Mouse (Mus musculus): ENCODE data around the gene Pdpk1.
A peak's percentile ranks its signal among the peaks of the same experiment; 100 is the strongest.
"Not testable (repeated sequence)": the region's sequence is repeated elsewhere in the genome, so short reads cannot be mapped to it uniquely, and the experiment has no call there.

Pdpk1 gene

GRCm38 (mm10) chr17:24162584-24163175 lies 12.0 kb upstream of the Pdpk1 start:
- DNase-seq (ENCODE audit: low spot score): no peak

- DNase-seq (ENCODE audit: low spot score): no peak
Observed at GRCm38 (mm10) chr17:24161466-24161865, 10.7 kb upstream of the Pdpk1 start.

DNA sequence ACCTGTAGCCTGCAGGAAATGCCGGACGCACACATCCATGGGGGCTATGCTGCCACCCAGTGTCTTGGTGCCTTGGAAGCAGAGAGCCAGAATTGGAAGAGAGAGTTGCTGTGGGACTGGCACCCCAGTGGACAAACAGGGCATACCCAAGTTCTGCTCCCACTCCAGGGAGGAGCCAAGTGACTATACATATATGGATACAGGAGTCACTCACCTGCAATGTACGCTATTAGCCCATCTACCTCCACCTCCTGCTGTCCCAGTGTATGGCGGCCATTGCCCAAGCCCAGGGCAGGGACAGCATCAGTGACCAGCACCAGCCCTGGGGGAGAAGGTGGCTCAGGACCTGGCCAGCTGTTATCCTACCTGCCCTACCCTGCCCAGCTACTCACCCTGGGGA lies 6.8 kb upstream of the Pdpk1 start:
- DNase-seq (ENCODE audit: low spot score): no peak

- DNase-seq (ENCODE audit: low spot score): no peak
Observed at GRCm38 (mm10) chr17:24157121-24157520, 6.4 kb upstream of the Pdpk1 start.

GRCm38 (mm10) chr17:24156394-24156793 lies 5.7 kb upstream of the Pdpk1 start:
- DNase-seq (ENCODE audit: low spot score): no peak

GRCm38 (mm10) chr17:24155742-24156141 lies 5.0 kb upstream of the Pdpk1 start:
- no peak for DNase-seq (ENCODE audit: low spot score)

DNA sequence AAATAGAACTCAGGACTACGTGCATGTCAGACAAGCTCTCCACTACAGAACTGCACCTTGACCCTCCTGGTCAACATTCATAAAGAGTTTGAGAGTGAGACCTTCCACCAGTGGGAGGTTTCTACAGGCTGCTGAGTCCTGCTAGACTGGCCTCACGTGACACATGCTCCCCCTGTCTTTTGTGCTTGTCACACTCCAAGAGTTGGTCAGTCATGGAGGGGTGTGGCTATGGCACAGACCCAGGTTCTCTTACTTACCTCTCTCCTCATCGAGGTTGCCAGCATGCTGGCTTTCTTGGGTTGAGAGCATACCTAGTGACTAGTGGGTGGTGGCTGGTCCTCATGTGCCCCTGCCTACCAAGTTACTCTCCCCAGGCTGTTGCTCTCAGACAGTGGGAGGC lies 3.7 kb upstream of the Pdpk1 start:
- DNase-seq (ENCODE audit: low spot score): no peak

- DNase-seq (ENCODE audit: low spot score): peak; percentile 90
Observed at GRCm38 (mm10) chr17:24151890-24152563, 1.3 kb upstream of the Pdpk1 start.

DNA sequence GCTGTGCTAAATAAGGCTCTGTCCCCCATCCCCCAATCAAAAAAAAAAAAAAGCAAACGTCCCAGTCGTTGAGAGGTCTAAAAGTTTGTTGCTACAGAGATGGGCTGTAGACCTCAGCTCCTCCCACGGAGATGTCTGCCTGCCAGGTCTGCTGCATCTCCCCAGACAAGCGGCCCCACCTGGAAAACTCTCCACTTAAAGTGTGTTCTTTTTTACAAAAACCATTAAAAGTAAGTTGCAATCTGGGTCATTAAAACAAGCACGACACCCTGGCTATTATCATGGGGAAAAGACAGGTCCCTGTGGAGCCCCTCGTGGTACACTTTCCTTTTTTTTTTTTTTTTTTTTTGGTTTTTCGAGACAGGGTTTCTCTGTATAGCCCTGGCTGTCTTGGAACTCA lies 658 bp upstream of the Pdpk1 start:
- DNase-seq (ENCODE audit: low spot score): no peak

DNA sequence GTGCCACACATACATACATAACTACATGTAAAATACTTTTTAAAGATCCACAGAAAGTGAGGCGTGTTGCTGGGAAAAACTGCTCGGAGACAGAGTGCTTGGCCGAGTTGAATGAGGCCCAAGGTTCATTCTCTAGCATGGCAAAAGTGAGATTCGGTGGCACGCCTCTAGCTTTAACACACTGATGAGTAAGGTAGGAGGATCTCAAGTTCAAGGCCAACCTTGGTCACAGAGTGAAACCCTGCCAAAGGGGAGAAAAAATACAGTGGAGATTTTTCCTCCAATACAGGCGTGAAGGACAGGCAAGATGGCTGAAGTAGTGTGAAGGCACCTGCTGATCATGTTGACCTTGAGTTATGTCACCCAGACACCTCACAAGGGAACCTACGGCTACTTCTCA lies 1.3 kb downstream of the Pdpk1 start:
- DNase-seq (ENCODE audit: low spot score): no peak

- no peak for DNase-seq (ENCODE audit: low spot score)
Observed at GRCm38 (mm10) chr17:24142897-24143296, 7.8 kb downstream of the Pdpk1 start.

DNA sequence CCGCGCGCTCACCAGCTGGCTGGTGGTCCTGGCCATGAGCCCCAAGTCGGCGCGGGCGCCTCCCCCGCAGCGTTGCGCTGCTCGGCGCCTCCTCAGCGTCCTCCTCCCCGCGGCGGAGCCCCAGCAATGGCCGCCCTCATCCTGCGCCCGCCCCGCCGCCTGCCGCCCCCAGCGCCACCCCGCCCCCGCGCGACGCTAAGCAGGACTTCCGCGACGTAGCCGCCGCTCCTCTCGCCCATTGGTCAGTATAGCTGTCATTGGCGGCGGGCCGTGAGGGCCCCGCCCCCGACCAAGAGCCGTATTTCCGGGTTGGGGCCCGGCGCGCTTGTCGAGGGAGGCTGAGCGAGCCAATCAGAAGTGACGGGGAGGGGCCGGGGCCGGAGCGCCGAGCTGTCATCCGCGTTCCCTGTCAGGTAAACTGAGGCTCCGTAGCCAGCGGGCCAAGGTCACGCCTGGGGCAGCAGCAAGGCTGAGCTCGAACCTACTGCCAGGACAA lies 9.3 kb downstream of the Pdpk1 start:
- peak; percentile 96 for DNase-seq (ENCODE audit: low spot score)

- peak; percentile 42 for DNase-seq (ENCODE audit: low spot score)
Observed at GRCm38 (mm10) chr17:24140845-24141424, 9.8 kb downstream of the Pdpk1 start.

DNA sequence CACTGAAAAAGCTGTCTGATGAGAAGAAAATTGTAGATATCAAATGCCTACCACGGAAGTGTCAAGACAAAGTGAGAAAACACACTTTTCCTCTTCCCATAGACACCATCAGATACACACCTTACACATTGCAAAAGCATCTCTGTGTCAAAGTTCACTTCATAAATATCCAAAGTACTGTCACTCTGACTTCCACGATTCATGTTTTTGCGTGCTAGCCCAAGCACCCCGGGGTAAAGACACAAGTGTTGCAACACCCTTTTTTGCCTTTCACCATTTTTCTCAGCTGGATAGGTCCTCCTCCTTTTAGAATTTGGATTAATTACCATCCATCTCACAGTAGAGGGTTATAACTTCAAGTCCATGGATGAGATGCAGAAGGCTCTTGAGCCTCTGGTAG lies 10.8 kb downstream of the Pdpk1 start:
- DNase-seq (ENCODE audit: low spot score): no peak

- DNase-seq (ENCODE audit: low spot score): no peak
Observed at GRCm38 (mm10) chr17:24139256-24139655, 11.5 kb downstream of the Pdpk1 start.

DNA sequence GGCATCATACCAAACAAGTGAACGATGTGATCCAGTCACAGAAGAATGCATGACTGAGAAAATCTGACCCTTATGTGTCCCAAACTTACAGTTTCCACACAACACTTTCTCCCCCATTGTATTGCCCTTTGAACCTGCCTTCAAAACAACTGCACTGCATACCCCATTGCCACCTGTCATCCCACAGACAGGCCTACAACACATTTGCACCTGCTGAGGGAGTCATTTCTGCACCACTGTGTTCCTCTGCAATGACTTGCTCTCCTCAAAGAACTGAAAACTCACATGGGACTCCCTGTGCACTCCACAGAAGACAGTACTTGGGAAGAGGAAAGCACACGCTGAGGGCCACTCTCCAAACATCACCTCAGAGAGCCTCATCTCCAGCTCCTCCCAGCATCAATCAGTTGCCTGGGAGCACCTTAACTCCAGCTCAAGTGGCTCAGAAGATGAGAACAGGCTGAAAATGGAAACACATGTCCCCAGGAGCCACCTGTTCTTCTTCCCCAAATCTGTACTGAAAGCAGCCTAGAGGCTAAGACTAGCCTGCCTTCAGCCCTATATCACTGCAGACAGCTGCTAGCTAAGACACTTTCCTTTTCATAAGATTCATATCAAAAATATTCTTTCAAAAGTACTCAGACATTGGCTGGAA lies 13.4 kb downstream of the Pdpk1 start:
- no peak for DNase-seq (ENCODE audit: low spot score)

- peak; percentile 42 for DNase-seq (ENCODE audit: low spot score)
Observed at GRCm38 (mm10) chr17:24134062-24134461, 16.7 kb downstream of the Pdpk1 start.

DNA sequence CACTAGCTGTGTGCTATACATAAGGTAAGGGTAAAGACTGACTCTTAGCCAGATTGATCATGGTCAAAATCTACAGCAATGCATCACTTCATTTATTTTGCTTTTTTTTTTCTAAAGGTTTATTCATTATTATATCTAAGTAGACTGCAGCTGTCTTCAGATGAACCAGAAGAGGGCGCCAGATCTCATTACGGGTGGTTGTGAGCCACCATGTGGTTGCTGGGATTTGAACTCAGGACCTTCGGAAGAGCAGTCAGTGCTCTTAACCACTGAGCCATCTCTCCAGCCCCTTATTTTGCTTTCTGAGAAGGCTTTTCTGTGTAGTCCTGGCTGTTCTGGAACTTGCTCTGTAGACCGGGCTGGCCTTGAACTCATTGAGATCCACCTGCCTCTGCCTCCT lies 17.8 kb downstream of the Pdpk1 start:
- not testable (repeated sequence) for DNase-seq (ENCODE audit: low spot score)

GRCm38 (mm10) chr17:24131570-24131969 lies 19.2 kb downstream of the Pdpk1 start:
- DNase-seq (ENCODE audit: low spot score): no peak

DNA sequence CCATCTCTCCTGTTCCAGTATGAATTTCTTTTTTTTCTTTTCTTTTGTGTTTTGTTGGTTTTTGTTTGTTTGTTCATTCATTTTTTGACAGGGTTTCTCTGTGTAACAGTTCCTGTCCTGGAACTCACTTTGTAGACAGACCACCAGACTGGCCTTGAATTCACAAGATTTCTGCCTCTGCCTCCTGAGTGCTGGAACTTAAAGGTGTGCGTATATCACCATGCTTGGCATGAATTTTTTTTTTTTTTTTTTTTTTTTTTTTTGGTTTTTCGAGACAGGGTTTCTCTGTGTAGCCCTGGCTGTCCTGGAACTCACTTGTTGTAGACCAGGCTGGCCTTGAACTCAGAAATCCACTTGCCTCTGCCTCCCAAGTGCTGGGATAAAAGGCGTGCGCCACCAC lies 21.5 kb downstream of the Pdpk1 start:
- not testable (repeated sequence) for DNase-seq (ENCODE audit: low spot score)

- no peak for DNase-seq (ENCODE audit: low spot score)
Observed at GRCm38 (mm10) chr17:24127592-24127991, 23.1 kb downstream of the Pdpk1 start.

DNA sequence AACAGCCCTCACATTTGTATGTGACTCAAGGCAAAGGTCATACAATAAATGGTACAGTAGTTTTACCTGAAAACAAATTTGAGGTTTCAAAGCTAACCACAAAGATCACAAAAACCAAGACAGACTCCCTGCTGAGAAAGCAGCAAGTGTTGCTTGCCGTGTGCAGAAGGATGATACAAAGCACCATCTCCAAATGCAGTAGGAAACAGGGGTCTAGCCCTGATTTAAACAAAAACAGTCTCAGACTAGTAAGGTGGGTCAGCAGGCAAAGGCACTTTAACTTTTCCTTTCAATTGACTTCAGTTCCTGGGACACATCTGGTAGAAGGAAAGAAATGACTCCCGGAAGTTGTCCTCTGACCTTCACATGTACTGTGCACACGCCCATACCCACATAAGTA lies 23.9 kb downstream of the Pdpk1 start:
- no peak for DNase-seq (ENCODE audit: low spot score)

DNA sequence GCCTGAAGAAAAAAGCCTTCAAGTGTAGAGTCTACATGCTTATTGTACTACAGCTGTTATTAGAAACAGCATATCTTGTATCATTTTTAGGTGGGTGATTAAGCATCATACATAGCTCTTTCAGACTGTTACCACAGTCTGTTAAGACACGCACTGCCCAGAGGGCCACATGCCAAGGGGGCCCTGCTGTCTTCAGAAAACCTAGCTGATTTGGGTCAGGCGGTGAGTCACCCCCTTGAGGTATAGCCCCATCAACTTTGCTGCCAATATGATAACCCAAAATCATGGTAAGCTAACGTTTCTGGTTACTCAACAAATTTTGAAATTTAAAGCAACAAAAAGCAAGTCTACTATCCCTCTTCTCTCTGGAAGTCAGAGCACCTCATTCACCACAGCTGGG lies 31.3 kb downstream of the Pdpk1 start:
- no peak for DNase-seq (ENCODE audit: low spot score)
